Mouse (Mus musculus): ENCODE data around the gene Pcgf5. TPM values are rescaled to one million over a fixed set of nuclear protein-coding genes. Genes with fewer than 3 reads are reported as not detected.

The Pcgf5 gene
- polyA plus RNA-seq, 1 experiment from 2014 or later: 21.3 TPM

DNA sequence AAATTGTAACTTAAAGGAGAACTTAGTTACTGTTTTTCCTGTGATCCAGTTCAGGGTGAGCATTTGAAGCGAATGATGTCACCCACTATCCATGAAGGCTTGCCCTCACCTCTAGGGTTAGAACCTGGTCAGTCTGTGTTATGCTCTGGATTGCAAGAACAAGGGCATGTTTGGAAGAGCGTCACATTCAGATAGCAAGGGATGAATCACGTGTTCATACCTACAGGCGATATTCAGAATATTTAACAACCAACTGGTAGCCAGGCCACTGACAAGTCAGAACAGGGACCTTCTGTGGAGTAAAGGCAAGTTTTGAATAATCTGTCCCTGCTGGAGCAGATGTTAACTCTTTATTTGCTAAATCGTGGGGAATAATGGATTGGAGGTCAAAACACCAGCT is 14.4 kb downstream of the Pcgf5 start:
- Histone ChIP-seq H3K9me3 (no peaks in the 10 kb centered on the region), H3K27ac (no peak overlapping the region), H3K9ac (no peak overlapping the region), H3K36me3 (replicated peaks) (no peaks in the 10 kb centered on the region), H3K4me1 (no peaks in the 10 kb centered on the region), H3K4me3 (replicated peaks) (no peak overlapping the region), H3K4me2 (no peak overlapping the region), H3K27me3 (no peaks in the 10 kb centered on the region)
- WGBS: 91% methylated on average over 5 of the region's 5 CpGs
- no peak for ATAC-seq (ENCODE audit: low FRiP score)

DNA sequence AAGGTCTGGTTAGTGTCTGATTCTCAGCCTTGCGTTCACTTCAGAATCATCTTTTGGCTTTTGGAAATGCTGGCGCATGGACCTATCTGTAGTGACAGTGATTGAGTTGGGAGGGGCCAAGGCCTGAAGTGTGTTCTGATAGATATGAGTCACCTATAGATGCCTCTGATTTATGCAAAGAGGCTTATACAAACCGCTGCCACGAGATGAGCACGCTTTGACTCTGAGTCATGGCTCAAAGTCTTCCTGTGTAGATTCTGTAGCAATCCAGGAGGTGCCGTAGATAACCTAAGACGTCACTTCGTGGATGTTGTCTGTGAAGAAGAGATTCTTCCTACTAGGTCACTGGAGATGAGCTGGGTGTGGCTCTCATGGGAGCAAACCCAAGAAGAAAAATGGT is 16.6 kb downstream of the Pcgf5 start:
- H3K9ac ChIP-seq: no peak overlapping the region
- no peak overlapping the region for H3K4me3 ChIP-seq (replicated peaks)
- H3K27ac ChIP-seq: no peak overlapping the region
- no peak for ATAC-seq (ENCODE audit: low FRiP score)
- H3K9me3 ChIP-seq: no peaks in the 10 kb centered on the region
- no peaks in the 10 kb centered on the region for H3K36me3 ChIP-seq (replicated peaks)
- H3K27me3 ChIP-seq: no peaks in the 10 kb centered on the region
- H3K4me1 ChIP-seq: no peaks in the 10 kb centered on the region
- WGBS: 91% methylated on average over 8 of the region's 8 CpGs
- no peak overlapping the region for H3K4me2 ChIP-seq

DNA sequence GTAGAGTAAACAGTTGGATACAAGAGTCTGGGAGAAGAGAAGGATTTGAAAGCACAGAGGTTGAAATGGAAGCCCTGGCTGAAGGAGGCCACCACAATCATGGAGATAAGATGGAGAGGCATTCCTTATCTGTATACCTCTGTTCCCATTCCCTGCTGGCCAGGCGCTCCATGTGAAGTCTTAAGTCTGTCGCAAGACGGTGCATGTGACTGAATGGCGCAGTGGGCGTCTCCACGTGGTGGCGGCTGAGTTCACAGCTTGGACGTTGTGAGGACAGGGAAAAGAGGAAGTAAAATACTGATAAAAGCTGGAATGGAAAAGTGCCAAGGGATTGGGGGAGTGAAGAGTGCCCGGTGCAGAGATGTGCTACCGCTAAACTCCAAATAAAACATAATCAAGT is 23.4 kb downstream of the Pcgf5 start:
- Histone ChIP-seq H3K9ac (no peak overlapping the region), H3K4me1 (no peaks in the 10 kb centered on the region), H3K27ac (no peak overlapping the region), H3K9me3 (no peaks in the 10 kb centered on the region), H3K36me3 (replicated peaks) (no peaks in the 10 kb centered on the region), H3K4me3 (replicated peaks) (no peak overlapping the region), H3K27me3 (no peaks in the 10 kb centered on the region), H3K4me2 (no peak overlapping the region)
- no peak for ATAC-seq (ENCODE audit: low FRiP score)
- 88% methylated on average over 10 of the region's 10 CpGs for WGBS

DNA sequence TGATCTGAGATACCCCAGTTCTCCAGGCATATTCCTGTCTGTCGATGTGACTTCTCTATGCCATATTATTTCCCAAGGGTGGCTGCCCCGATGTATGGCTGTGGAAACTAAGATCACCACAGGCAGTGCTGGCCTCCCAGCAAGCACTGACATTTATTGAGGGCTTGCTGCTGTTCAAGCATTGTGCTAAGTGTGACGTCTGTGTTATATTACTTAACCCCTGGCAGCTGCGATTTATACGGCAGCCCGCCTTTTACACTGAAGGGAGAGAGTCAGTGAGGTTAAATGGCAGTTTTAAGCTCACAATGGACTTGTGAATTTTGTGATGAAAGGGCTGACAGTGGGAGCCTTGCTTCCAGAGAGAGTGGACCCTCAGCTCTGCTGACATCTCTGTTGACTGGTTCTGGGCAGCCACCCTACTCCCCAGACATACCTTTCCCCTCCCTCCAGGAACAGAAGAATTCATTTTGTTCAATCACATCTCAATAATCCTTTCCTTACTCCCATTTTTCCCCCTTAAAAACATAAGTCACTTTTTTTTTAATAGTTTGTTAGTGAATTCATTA is 25.0 kb downstream of the Pcgf5 start:
- H3K4me1 ChIP-seq: no peaks in the 10 kb centered on the region; the same call in 1 of the 2 replicates
- 66% methylated on average over 6 of the region's 6 CpGs for WGBS
- ATAC-seq (ENCODE audit: low FRiP score): no peak
- H3K27ac ChIP-seq: no peak overlapping the region
- H3K9ac ChIP-seq: no peak overlapping the region
- no peak overlapping the region for H3K4me2 ChIP-seq
- no peaks in the 10 kb centered on the region for H3K27me3 ChIP-seq
- no peak overlapping the region for H3K4me3 ChIP-seq (replicated peaks)
- H3K9me3 ChIP-seq: no peaks in the 10 kb centered on the region
- H3K36me3 ChIP-seq (replicated peaks): no peaks in the 10 kb centered on the region

DNA sequence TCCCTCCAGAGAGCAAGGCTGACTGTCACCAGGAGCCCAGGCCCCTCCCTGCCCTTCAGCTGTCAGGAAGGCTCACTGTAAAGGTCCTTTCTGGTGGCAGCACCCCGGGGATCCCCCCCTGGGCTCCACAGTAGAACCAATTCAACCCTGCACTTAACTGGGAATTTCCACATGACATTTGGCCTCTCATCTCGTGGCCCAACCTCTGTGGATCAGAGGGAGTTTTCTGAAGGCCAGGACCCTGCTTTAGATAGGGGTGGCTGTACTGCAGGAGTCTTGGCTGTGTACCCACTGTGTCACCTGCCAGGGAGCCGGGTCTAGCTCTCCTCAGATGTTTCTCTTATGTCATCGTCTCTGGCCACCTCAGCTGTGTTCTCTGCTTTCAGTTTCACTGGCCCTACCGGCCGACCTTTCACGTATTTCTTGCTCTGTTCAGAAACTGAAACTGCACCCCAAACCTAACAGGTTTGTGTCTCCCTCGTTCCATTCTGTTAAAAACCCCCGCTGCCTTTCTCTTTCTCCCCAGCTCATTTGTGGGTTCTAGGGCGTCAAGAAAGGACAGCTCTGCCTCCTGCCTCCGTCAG is 27.2 kb downstream of the Pcgf5 start:
- H3K4me1 ChIP-seq: peaks cover 3% of the 10 kb centered on the region; the same call in 1 of the 2 replicates
- no peaks in the 10 kb centered on the region for H3K27me3 ChIP-seq
- ATAC-seq (ENCODE audit: low FRiP score): no peak
- WGBS: 81% methylated on average over 11 of the region's 11 CpGs
- H3K4me2 ChIP-seq: no peak overlapping the region
- no peak overlapping the region for H3K9ac ChIP-seq
- no peak overlapping the region for H3K4me3 ChIP-seq (replicated peaks)
- no peaks in the 10 kb centered on the region for H3K9me3 ChIP-seq
- H3K36me3 ChIP-seq (replicated peaks): no peaks in the 10 kb centered on the region
- no peak overlapping the region for H3K27ac ChIP-seq

DNA sequence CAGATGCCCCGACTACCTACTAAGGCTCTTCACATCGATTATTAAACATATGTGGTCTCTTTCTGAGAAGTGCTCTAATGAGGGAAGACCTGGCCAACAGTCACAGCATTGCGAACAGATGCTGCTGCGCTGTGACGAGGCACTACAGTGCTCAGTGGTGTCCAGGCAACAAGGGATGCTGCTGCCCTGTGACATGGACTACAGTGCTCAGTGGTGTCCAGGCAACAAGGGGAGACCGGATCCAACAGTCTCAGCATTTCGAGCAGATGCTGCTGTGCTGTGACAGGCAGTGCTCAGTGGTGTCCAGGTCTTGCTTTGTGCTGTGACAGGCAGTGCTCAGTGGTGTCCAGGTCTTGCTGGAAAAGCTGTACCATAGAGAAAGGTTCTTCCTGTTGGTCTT is 29.6 kb downstream of the Pcgf5 start:
- Histone ChIP-seq H3K4me1 (peaks cover 3% of the 10 kb centered on the region; the same call in 1 of the 2 replicates), H3K27ac (no peak overlapping the region), H3K4me2 (no peak overlapping the region), H3K9me3 (no peaks in the 10 kb centered on the region), H3K27me3 (no peaks in the 10 kb centered on the region), H3K36me3 (replicated peaks) (no peaks in the 10 kb centered on the region), H3K9ac (no peak overlapping the region), H3K4me3 (replicated peaks) (no peak overlapping the region)
- ATAC-seq (ENCODE audit: low FRiP score): no peak
- 83% methylated on average over 7 of the region's 7 CpGs for WGBS

DNA sequence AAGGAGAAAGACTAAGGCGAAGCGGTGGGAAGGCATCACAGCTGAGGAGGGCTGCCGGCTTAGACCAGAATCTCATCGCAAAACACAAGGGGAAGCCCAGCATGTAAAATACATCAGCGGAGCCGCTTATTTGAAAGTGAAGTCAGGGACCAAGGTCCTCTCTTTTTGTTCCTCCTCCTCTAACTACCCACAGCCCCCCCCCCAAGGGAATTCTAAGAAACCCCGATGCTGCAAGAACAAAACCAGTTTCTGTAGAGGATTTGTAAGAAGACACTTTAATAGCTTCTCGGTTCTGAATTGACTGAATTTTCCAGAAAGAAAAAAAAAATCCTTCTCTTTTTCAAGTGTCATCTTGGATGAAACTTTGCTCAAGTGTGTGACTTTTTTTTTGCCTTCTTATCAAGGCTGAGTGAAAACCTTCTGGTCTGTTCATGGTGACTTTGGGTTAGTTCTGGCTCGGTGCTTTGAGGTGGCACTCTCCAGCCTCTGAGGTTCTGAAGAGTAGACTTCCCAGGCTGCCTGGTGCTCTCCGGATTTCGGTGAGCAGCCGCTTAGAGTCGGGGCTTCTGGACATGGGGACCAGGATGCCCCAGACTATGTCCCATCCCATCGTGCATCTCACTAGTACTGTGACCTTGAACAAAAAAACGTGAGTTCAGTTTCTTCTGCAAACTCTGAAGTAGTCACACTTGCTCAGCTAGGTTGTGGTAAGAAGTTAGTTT is 30.6 kb downstream of the Pcgf5 start:
- H3K9ac ChIP-seq: no peak overlapping the region
- H3K36me3 ChIP-seq (replicated peaks): no peaks in the 10 kb centered on the region
- no peaks in the 10 kb centered on the region for H3K27me3 ChIP-seq
- 57% methylated on average over 15 of the region's 15 CpGs for WGBS
- H3K27ac ChIP-seq: no peak overlapping the region
- H3K4me2 ChIP-seq: no peak overlapping the region
- H3K4me1 ChIP-seq: peaks cover 3% of the 10 kb centered on the region; the same call in 1 of the 2 replicates
- no peaks in the 10 kb centered on the region for H3K9me3 ChIP-seq
- no peak for ATAC-seq (ENCODE audit: low FRiP score)
- no peak overlapping the region for H3K4me3 ChIP-seq (replicated peaks)

DNA sequence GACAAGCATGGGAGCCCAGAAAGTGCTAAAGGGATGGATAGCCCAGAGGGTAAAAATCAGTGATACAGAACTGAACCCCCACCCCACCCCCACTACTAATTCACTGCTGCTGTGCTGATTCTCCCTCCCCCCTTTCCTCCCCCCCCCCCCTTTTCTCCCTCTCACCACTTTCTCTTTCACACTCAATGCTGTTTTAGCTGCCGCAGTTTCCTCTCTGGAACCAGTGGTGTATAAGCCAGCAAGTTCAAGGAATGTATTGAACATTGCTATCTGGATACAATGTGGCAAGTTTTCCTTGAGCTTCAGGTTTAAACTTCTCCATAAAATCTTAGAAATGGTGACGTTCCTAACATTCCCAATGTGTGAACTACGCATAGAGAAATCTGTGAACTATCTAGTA is 34.8 kb downstream of the Pcgf5 start:
- Histone ChIP-seq H3K27ac (no peak overlapping the region), H3K4me2 (no peak overlapping the region), H3K9me3 (no peaks in the 10 kb centered on the region), H3K4me1 (peaks cover 3% of the 10 kb centered on the region; the same call in 1 of the 2 replicates), H3K36me3 (replicated peaks) (no peaks in the 10 kb centered on the region), H3K9ac (no peak overlapping the region), H3K4me3 (replicated peaks) (no peak overlapping the region), H3K27me3 (no peaks in the 10 kb centered on the region)
- WGBS: 95% methylated on average over 3 of the region's 3 CpGs
- no peak for ATAC-seq (ENCODE audit: low FRiP score)

DNA sequence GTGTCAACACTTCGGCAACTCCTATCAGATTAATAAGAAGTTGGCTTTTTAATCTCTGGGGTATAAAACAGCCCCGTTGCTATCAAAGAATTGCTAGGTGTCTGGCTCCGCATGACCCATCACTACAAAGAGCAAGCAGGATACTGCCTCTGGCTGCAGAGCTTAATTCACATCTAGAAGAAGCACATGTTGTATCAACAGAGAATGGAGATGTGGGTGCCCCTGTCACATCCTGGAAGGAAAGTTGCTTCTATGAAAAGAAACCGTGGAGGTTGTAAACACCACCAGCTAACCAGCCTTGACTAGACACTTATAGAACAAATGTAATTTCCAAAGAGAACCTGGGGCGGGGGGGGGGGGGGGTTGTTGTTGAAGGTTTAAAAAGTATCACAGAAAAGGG is 35.9 kb downstream of the Pcgf5 start:
- H3K9ac ChIP-seq: no peak overlapping the region
- no peaks in the 10 kb centered on the region for H3K36me3 ChIP-seq (replicated peaks)
- ATAC-seq (ENCODE audit: low FRiP score): no peak
- no peak overlapping the region for H3K4me3 ChIP-seq (replicated peaks)
- no peak overlapping the region for H3K27ac ChIP-seq
- WGBS: 80% methylated on average over 5 of the region's 5 CpGs
- no peaks in the 10 kb centered on the region for H3K27me3 ChIP-seq
- H3K4me1 ChIP-seq: no peaks in the 10 kb centered on the region
- H3K4me2 ChIP-seq: no peak overlapping the region
- no peaks in the 10 kb centered on the region for H3K9me3 ChIP-seq

DNA sequence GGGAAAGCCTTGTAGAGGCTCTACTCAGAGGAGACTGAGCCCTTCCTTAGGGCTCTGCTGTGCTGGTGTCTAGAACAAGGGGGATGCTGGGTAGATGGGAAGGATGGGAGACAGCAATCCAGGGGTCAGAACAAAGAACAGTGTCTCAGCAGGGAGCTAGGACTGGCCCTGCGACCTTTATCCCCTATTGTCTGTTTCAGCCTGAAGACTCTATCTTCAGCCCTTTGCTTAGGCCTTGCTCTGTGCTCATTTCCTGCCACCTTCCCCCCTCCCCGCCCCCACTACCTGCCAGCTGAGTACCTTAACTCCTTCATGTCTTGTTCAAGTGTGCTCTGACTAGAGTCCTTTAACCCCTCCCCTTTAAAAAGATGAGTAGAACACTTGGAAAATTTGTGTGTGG is 36.3 kb downstream of the Pcgf5 start:
- no peaks in the 10 kb centered on the region for H3K9me3 ChIP-seq
- H3K4me1 ChIP-seq: no peaks in the 10 kb centered on the region
- ATAC-seq (ENCODE audit: low FRiP score): no peak
- H3K4me3 ChIP-seq (replicated peaks): no peak overlapping the region
- WGBS: 22% methylated on average over 2 of the region's 2 CpGs
- no peak overlapping the region for H3K9ac ChIP-seq
- no peaks in the 10 kb centered on the region for H3K36me3 ChIP-seq (replicated peaks)
- H3K4me2 ChIP-seq: no peak overlapping the region
- no peak overlapping the region for H3K27ac ChIP-seq
- no peaks in the 10 kb centered on the region for H3K27me3 ChIP-seq

DNA sequence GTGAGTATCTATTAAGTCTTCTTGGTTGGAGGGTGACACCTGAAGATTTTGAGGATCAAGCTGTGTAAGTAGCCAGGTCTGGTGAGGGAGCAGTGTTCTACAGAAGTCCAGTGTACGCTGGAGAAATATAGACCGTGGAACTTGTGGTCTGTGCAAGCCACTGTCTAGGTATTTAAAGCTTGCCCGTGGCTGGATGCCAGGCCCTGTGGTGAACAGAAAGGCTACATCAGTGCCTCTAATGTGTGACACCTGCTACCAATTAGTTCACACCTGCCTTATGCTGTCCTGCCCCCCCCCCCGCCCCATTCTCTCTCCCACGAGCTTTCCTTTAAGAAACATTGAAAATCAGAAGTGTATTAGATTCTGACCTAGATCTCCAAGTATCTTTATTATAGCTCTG is 40.4 kb downstream of the Pcgf5 start:
- no peak for ATAC-seq (ENCODE audit: low FRiP score)
- no peaks in the 10 kb centered on the region for H3K4me1 ChIP-seq
- H3K9me3 ChIP-seq: no peaks in the 10 kb centered on the region
- H3K36me3 ChIP-seq (replicated peaks): no peaks in the 10 kb centered on the region
- no peak overlapping the region for H3K4me2 ChIP-seq
- no peak overlapping the region for H3K27ac ChIP-seq
- no peak overlapping the region for H3K4me3 ChIP-seq (replicated peaks)
- H3K27me3 ChIP-seq: no peaks in the 10 kb centered on the region
- WGBS: 82% methylated on average over 5 of the region's 5 CpGs
- no peak overlapping the region for H3K9ac ChIP-seq

DNA sequence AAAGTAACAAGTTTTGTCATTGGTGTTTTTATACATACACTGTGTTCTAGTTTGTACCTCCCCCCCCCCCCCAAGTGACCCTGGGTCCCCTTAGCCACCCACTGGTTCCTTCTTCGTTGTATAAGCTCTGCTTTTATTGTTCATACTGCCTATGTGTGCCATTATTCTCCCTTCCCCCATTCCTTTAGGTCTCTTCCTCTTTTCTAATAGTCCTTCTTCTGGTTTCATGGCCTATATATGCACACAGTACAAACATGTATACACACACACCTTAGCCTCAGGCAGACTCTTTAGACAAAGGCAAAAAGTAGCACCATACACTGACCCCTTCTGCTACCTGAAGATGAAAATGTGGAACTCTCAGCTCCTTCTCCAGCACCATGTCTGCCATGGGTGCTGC is 42.6 kb downstream of the Pcgf5 start:
- Histone ChIP-seq H3K9ac (no peak overlapping the region), H3K4me3 (replicated peaks) (no peak overlapping the region), H3K9me3 (no peaks in the 10 kb centered on the region), H3K27ac (no peak overlapping the region), H3K4me1 (no peaks in the 10 kb centered on the region), H3K27me3 (no peaks in the 10 kb centered on the region), H3K4me2 (no peak overlapping the region), H3K36me3 (replicated peaks) (no peaks in the 10 kb centered on the region)
- no peak for ATAC-seq (ENCODE audit: low FRiP score)
- WGBS: 44% methylated on average over 1 of the region's 1 CpGs

DNA sequence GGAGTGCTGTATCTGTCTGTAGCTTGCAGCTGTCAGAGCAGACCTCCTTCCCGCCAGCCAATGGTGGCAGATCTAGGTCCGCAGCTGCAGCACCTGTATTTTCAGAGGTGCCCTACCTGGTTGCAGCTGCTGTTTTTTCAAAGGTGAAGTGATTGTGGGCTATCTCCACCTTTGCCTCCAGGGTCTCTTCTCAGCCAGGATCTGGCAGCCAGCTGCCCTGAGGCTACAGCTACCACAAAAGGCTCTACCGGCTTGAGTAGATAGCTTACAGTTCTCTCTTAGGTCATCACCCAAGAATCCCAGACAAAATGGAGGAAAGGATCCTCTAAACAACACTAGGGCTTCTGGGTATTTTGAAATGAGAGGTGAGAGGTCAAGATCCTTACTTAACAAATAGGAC is 50.4 kb downstream of the Pcgf5 start:
- 80% methylated on average over 3 of the region's 3 CpGs for WGBS
- H3K9ac ChIP-seq: no peak overlapping the region
- ATAC-seq (ENCODE audit: low FRiP score): no peak
- no peaks in the 10 kb centered on the region for H3K9me3 ChIP-seq
- H3K4me2 ChIP-seq: no peak overlapping the region
- no peaks in the 10 kb centered on the region for H3K27me3 ChIP-seq
- H3K4me1 ChIP-seq: no peaks in the 10 kb centered on the region
- H3K4me3 ChIP-seq (replicated peaks): no peak overlapping the region
- no peak overlapping the region for H3K27ac ChIP-seq
- H3K36me3 ChIP-seq (replicated peaks): no peaks in the 10 kb centered on the region

Measured in forebrain, embryonic 12.5 days (tissue).